Mouse (Mus musculus): Measurements from ENCODE around the gene Ppm1j.
"Not testable (repeated sequence)": the region's sequence is repeated elsewhere in the genome, so short reads cannot be mapped to it uniquely, and the experiment has no call there.

Ppm1j gene

GRCm38 (mm10) chr3:104780561-104781420, at the start of gene Ppm1j:
Gene Ppm1j (plus strand): TSS chr3:104781056.
- DNase-seq = no peak

DNA sequence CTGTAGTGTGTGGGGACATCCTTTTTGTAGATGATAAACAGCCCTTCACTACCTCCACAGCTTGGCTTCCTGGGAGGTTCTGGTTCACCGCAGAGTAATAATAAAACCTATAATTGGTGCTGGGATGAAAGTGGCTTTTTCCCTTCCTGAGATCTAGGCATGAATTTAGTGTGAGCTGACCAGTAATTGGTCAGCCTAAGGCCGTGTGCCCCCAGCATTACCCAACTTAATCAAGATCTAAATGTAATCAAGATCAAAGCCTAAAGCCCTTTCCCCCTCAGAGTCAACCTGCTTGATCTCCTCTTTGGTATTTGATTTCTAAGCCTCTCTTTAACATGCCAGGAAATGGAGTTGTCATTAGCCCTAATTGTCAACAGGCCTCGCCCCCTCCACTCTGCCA, 47.9 kb upstream of the Ppm1j start:
- DNase-seq = no peak

- no peak for DNase-seq
These were observed 46.2 kb upstream of the Ppm1j start for GRCm38 (mm10) chr3:104734654-104735053.

- no peak for DNase-seq
These were observed 38.9 kb upstream of the Ppm1j start for GRCm38 (mm10) chr3:104741954-104742353.

GRCm38 (mm10) chr3:104743161-104743560, 37.7 kb upstream of the Ppm1j start:
- DNase-seq = no peak

GRCm38 (mm10) chr3:104743864-104744263, 37.0 kb upstream of the Ppm1j start:
- DNase-seq = no peak

GRCm38 (mm10) chr3:104752845-104753244, 28.0 kb upstream of the Ppm1j start:
- DNase-seq = not testable (repeated sequence)

- peak; percentile 35 for DNase-seq
These were observed 22.4 kb upstream of the Ppm1j start for GRCm38 (mm10) chr3:104758406-104758805.

- no peak for DNase-seq
These were observed 22.0 kb upstream of the Ppm1j start for GRCm38 (mm10) chr3:104758869-104759268.

DNA sequence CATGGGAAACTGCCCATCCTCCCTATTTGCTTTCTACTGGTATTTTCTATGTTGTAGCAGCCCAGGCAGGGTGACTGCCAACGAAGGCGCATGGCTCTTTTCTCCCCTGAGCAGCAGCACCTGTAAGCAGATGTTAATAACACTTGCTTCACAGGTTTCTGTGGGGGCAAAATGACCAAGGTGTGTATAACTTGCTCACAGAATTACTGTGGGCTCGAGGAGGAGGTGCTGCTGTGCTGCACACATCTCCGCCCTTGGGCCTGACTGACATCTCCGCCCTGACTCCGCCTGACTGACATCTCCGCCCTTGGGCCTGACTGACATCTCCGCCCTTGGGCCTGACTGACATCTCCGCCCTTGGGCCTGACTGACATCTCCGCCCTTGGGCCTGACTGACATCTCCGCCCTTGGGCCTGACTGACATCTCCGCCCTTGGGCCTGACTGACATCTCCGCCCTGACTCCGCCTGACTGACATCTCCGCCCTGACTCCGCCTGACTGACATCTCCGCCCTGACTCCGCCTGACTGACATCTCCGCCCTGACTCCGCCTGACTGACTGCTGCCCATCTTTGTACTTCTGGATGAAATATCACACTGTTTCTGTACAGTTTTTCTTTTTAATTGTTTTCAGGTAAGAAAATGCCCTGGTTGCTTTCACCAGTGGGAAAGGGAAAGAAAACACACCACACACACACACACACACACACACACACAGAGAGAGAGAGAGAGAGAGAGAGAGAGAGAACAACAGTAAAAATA, 18.6 kb upstream of the Ppm1j start:
- DNase-seq = not testable (repeated sequence)

- no peak for DNase-seq
These were observed 15.8 kb upstream of the Ppm1j start for GRCm38 (mm10) chr3:104765021-104765420.

- no peak for DNase-seq
These were observed 13.7 kb upstream of the Ppm1j start for GRCm38 (mm10) chr3:104767141-104767540.

DNA sequence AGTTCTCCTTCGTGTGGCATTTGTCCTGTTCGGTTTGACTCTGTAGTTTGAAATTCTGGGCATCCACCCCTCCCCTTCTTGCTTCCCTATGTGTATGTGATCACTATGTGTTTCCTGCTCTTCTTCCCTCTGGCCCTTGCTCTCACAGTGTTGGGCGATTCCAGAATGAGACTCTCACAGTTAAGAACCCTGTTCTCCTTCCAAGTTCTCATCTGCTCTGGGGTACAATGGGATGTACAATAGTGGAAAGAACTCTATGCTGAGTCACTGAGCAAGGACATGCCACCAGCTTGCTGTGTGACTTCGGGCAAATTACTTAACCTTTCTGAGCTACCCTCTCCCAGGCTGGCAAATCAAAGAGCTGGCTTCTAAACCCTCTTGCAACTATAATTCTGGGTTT, 13.1 kb upstream of the Ppm1j start:
- DNase-seq = no peak

DNA sequence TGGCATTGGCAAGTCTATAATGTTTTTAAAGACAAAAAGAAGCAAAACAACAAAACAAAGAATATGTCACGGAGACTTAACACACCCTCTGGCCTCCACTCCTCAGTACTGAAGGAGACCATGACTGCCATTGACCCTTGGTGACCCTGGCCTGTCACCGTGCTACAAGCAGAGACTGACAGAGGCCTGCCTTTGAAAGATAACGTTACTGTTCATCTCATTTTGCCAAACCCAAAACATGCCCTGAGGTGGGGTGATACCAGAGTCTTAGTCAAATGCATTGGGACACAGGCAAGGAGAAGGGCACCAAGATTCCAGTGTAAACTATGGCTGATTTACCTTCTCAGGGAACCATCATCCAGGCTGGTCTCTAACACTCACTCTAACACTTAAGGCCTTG, 11.7 kb upstream of the Ppm1j start:
- no peak for DNase-seq

DNA sequence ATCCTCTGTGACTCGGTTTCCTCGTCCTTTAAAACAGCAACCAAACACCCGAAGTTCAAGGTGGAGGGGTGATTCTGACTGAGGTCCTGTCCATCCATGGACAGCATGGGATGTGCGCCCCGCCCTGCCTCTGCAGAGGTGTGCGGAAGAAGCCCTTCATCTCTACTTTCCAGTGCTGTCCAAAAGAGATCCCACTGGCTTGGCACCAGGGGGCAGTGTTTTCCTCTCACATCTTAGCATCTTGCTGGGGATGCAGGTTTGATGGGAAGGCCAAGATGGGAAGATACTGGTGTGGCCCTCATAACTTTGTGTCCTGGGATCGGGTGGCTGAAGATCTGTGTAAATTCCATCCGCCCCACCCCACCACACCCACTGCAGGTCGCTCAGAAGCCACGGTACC, 10.8 kb upstream of the Ppm1j start:
- DNase-seq = no peak

- no peak for DNase-seq
These were observed 9.9 kb upstream of the Ppm1j start for GRCm38 (mm10) chr3:104770918-104771317.

DNA sequence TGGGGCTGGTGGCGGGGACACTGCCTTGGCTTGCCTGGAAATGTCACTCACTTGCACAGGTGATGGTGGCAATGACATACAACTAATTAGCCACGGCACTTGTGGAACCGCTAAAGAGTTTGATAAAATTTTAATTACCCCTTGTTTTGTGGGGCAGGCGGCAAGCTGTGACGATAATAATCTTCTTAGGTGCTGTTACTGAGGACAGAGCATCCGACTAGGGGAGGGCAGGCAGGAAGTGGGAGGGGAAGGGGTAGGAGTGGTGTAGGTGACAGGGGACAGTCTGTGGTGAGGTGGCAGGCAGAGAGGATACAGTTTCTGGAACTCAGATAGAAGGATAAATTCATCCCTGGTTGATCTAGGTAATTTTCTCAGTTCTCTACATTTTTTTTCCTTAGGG, 9.4 kb upstream of the Ppm1j start:
- no peak for DNase-seq

GRCm38 (mm10) chr3:104773301-104773700, 7.6 kb upstream of the Ppm1j start:
- no peak for DNase-seq

- no peak for DNase-seq
These were observed 3.5 kb upstream of the Ppm1j start for GRCm38 (mm10) chr3:104777342-104777741.

DNA sequence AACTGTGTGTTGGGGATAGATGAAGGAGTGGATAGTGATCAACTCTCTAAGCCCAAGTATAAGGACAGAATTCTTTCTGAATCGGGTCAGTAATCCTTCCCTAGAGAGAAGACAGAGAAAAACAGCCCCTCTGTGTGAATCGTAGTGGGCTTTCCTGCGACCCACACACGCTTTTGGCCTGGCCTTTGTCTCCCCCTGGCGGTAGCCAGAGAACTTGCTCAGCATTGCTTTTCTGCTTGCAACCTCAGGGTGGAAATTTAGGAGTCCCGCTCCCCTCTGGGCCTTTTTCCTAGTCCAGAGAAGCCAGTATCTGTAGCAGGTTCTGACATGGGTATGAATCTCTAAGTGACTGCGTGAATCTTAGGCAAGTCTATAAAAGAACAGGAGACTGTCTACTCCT, 907 bp upstream of the Ppm1j start:
- DNase-seq = peak; percentile 25

- no peak for DNase-seq
These were observed 631 bp downstream of the Ppm1j start, which contains the start of gene Fam19a3 for GRCm38 (mm10) chr3:104781471-104781903. Gene Fam19a3 (minus strand): TSS chr3:104781840.

- DNase-seq = no peak
These were observed 1.3 kb downstream of the Ppm1j start for GRCm38 (mm10) chr3:104782061-104782681.

GRCm38 (mm10) chr3:104783971-104784500, 3.2 kb downstream of the Ppm1j start:
- DNase-seq = no peak
